Mouse (Mus musculus) CH12.LX (cell line): ENCODE data around the gene Bco2. TPM values are rescaled to one million over a fixed set of nuclear protein-coding genes. Genes with fewer than 3 reads are reported as not detected.

Experiments
- DNase-seq: peaks from one replicate; pipeline ENCODE4 v3.0.0-alpha.2; 2013; ENCODE audit errors: extremely low read depth
- H3K27ac ChIP-seq: 2 replicates; pipeline ENCODE4 v1.5.1; 2012; ENCODE audit warnings: low read depth, mild to moderate bottlenecking, control low read depth, moderate library complexity; ENCODE audit not compliant: insufficient read depth
- H3K27me3 ChIP-seq: replicated peaks from 2 replicates; pipeline ENCODE3; 2012; ENCODE audit warnings: inconsistent platforms
- H3K36me3 ChIP-seq, 2 experiments: replicated peaks in 1 of 2; 2 replicates each; pipeline versions ENCODE3 to v1.6.1; 2012; ENCODE audit warnings: inconsistent platforms in 1 of 2, low read length in 1 of 2, mild to moderate bottlenecking in 1 of 2, mixed read lengths in 1 of 2, moderate library complexity in 1 of 2; ENCODE audit not compliant: control insufficient read depth in 1 of 2, insufficient read depth in 1 of 2
- H3K4me1 ChIP-seq, 2 experiments: 2 replicates each; pipeline ENCODE4 v1.6.1; 2012; ENCODE audit warnings: inconsistent platforms in 1 of 2, moderate library complexity in 1 of 2; ENCODE audit not compliant: insufficient read depth in 2 of 2, control insufficient read depth in 1 of 2
- H3K4me2 ChIP-seq: 2 replicates; pipeline ENCODE4 v1.6.1; 2012; ENCODE audit warnings: low read depth, mild to moderate bottlenecking, control low read depth; ENCODE audit not compliant: poor library complexity, insufficient read depth, severe bottlenecking
- H3K4me3 ChIP-seq, 3 experiments: fragments of 150-350 bp in 1 of 3; sonication (generic) in 1 of 3; replicated peaks in 1 of 3; 2 replicates each; pipeline versions ENCODE3 to v1.5.1; 2011 to 2012; ENCODE audit warnings: low read depth in 2 of 3, low read length in 2 of 3, mild to moderate bottlenecking in 2 of 3, moderate library complexity in 2 of 3, control low read depth in 1 of 3, improper control_type of control experiment in 1 of 3, inconsistent platforms in 1 of 3, mixed read lengths in 1 of 3; ENCODE audit not compliant: poor library complexity in 1 of 3
- H3K79me2 ChIP-seq: replicated peaks from 2 replicates; pipeline ENCODE4 v1.6.1; 2012; ENCODE audit warnings: mild to moderate bottlenecking, moderate library complexity; ENCODE audit not compliant: control insufficient read depth, poor library complexity, insufficient read depth, severe bottlenecking; ENCODE audit errors: extremely low read depth
- H3K9ac ChIP-seq: 2 replicates; pipeline ENCODE4 v1.6.1; 2012; ENCODE audit warnings: low read depth, mild to moderate bottlenecking, control low read depth, moderate library complexity; ENCODE audit not compliant: insufficient read depth
- H3K9me3 ChIP-seq: replicated peaks from 2 replicates; pipeline ENCODE3; 2012; ENCODE audit warnings: low read length, inconsistent platforms, mixed read lengths
- BHLHE40 ChIP-seq: IDR thresholded peaks from 2 replicates; pipeline ENCODE4 v1.6.1; 2011; ENCODE audit warnings: mild to moderate bottlenecking, low read depth, low read length, improper control_type of control experiment
- CHD1 ChIP-seq: IDR thresholded peaks from 2 replicates; pipeline ENCODE4 v1.6.1; 2012; ENCODE audit warnings: low read depth, low read length, improper control_type of control experiment, inconsistent platforms
- EP300 ChIP-seq: IDR thresholded peaks from 2 replicates; pipeline ENCODE4 v1.6.1; 2011; ENCODE audit warnings: low read length, improper control_type of control experiment
- ETS1 ChIP-seq: conservative IDR thresholded peaks from 2 replicates; pipeline ENCODE4 v1.6.1; 2012; ENCODE audit warnings: low read depth, mild to moderate bottlenecking, inconsistent platforms, low read length, improper control_type of control experiment, moderate library complexity
- HCFC1 ChIP-seq: IDR thresholded peaks from 2 replicates; pipeline ENCODE4 v1.6.1; 2012; ENCODE audit warnings: low read depth, mild to moderate bottlenecking, inconsistent platforms, low read length, improper control_type of control experiment
- IRF4 ChIP-seq: IDR thresholded peaks from 2 replicates; pipeline ENCODE4 v1.6.1; 2014; ENCODE audit warnings: low read depth, mild to moderate bottlenecking, inconsistent platforms, low read length, improper control_type of control experiment
- MAFK ChIP-seq: IDR thresholded peaks from 2 replicates; pipeline ENCODE4 v1.6.1; 2011; ENCODE audit warnings: low read length, improper control_type of control experiment; ENCODE audit not compliant: insufficient replicate concordance
- MAX ChIP-seq: IDR thresholded peaks from 2 replicates; pipeline ENCODE4 v1.6.1; 2011; ENCODE audit warnings: low read length, improper control_type of control experiment
- MAZ ChIP-seq: IDR thresholded peaks from 2 replicates; pipeline ENCODE4 v1.6.1; 2012; ENCODE audit warnings: low read depth, mild to moderate bottlenecking, inconsistent platforms, low read length, improper control_type of control experiment, moderate library complexity
- MEF2A ChIP-seq: IDR thresholded peaks from 2 replicates; pipeline ENCODE4 v1.6.1; 2014; ENCODE audit warnings: low read depth, mild to moderate bottlenecking, inconsistent platforms, low read length, improper control_type of control experiment, borderline replicate concordance
- MXI1 ChIP-seq: IDR thresholded peaks from 2 replicates; pipeline ENCODE4 v1.6.1; 2011; ENCODE audit warnings: mild to moderate bottlenecking, low read depth, low read length, improper control_type of control experiment
- MYC ChIP-seq: IDR thresholded peaks from 2 replicates; pipeline ENCODE4 v1.6.1; 2011; ENCODE audit warnings: low read depth, mild to moderate bottlenecking, improper control_type of control experiment, low read length
- PAX5 ChIP-seq: IDR thresholded peaks from 2 replicates; pipeline ENCODE4 v1.6.1; 2012; ENCODE audit warnings: low read length, inconsistent platforms, mixed read lengths
- POLR2A ChIP-seq: IDR thresholded peaks from 2 replicates; pipeline ENCODE4 v1.6.1; 2011; ENCODE audit warnings: low read depth, mild to moderate bottlenecking, improper control_type of control experiment, low read length
- POLR2AphosphoS2 ChIP-seq: IDR thresholded peaks from 2 replicates; pipeline ENCODE4 v1.6.1; 2011; ENCODE audit warnings: low read depth, low read length, improper control_type of control experiment
- SMC3 ChIP-seq: IDR thresholded peaks from 2 replicates; pipeline ENCODE4 v1.6.1; 2011; ENCODE audit warnings: low read depth, low read length, improper control_type of control experiment
- TBP ChIP-seq: conservative IDR thresholded peaks from 2 replicates; pipeline ENCODE4 v1.6.1; 2011; ENCODE audit warnings: low read depth, low read length, improper control_type of control experiment
- UBTF ChIP-seq: IDR thresholded peaks from 2 replicates; pipeline ENCODE4 v1.6.1; 2012; ENCODE audit warnings: low read depth, mild to moderate bottlenecking, inconsistent platforms, low read length, improper control_type of control experiment, moderate library complexity
- USF1 ChIP-seq: IDR thresholded peaks from 2 replicates; pipeline ENCODE4 v1.6.1; 2014; ENCODE audit warnings: low read depth, mild to moderate bottlenecking, inconsistent platforms, low read length, improper control_type of control experiment
- ZC3H11A ChIP-seq: IDR thresholded peaks from 2 replicates; pipeline ENCODE4 v1.6.1; 2012; ENCODE audit warnings: low read depth, mild to moderate bottlenecking, inconsistent platforms, low read length, improper control_type of control experiment
- ZKSCAN1 ChIP-seq: IDR thresholded peaks from 2 replicates; pipeline ENCODE4 v1.6.1; 2012; ENCODE audit warnings: low read depth, inconsistent platforms, low read length, improper control_type of control experiment, borderline replicate concordance
- ZNF384 ChIP-seq: IDR thresholded peaks from 2 replicates; pipeline ENCODE4 v1.6.1; 2012; ENCODE audit warnings: low read depth, low read length, improper control_type of control experiment, inconsistent platforms
- dilution Hi-C: fragments of 300-500 bp; cut with MboI; formaldehyde crosslinking; loops from 2 replicates; pipeline ENCODE4 v1.14.3; 2020; ENCODE audit warnings: low sequenced_read_pairs; ENCODE audit not compliant: extremely low pct_unique_long_range_greater_than_20kb, extremely low pct_ligation_motif_present
- in situ Hi-C: fragments of 300-500 bp; cut with MboI; formaldehyde crosslinking; loops from 3 replicates; pipeline ENCODE4 v1.14.3; 2019; ENCODE audit warnings: low sequenced_read_pairs, low pct_ligation_motif_present, low pct_unique_long_range_greater_than_20kb, mixed read lengths
- polyA plus RNA-seq: library from polyadenylated mRNA; unstranded; fragments of >175 nt; gene quantifications from 2 replicates; pipeline ENCODE4 v1.2.1, GENCODE M21; 2012; ENCODE audit warnings: low read depth; ENCODE audit not compliant: insufficient read length
- total RNA-seq, 2 experiments: library from RNA; depleted of rRNA; stranded (reverse); fragments of 300-350 nt in 1 of 2; fragments of >200 nt in 1 of 2; gene quantifications; 2 replicates each; pipeline ENCODE4 v1.2.3; 2012 to 2014

The Bco2 gene
- total and polyA plus RNA-seq, 3 experiments = 0.68 to 1.2 (median 0.93) TPM

DNA sequence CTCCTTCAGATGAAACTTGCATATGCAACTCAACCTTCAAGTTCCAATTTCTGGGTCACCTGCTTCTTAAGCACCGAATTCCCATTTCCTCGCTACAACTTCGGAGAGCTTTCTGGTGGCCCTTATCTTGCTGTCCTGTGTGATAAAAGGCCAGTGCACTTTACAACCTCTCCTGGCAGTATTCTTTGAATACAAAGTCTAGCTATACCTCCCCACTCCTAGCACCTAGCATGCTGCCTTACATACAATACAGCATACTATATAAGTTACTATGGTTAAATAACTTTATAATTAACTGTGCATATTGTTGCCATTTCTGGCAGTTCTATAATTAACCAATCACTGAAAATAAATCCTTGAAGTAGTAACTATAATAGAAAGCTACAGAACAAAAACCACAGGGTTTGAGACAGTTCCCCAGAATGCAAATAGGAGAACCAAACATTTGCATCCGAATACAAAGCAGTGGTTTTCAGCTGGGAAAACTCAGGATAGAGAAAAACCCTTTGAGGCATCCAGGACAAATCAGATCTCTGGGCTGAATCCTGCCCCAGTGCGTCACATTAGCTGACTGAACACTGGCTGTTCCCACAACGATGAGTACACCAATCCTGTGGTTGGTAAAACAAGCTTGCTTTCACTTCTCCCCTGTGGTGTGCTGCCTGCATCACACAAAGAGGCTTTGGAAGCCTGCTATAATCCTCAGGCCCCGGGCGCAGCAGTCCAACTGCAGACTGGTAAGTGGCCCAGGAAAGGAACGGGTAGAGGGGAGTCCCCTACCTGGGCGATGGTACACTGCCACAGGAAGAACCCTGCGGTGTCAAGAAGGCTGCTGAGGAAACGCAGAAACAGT lies 514 bp downstream of the Bco2 start, which contains the start of gene Il18:
Gene Il18 (plus strand): TSS at position 587 of the 853 bp plus-strand sequence.
- Histone ChIP-seq H3K9ac (peak within 1 kb of the TSS; percentile 39; the same call in 1 of the 2 replicates), H3K4me1 (peaks cover 20 to 39% of the 10 kb centered on the region in 2 experiments), H3K27me3 (peaks cover 3% of the 10 kb centered on the region), H3K79me2 (0 out of 2 replicates have a peak, but pooled peaks cover 2% of the 10 kb centered on the region), H3K4me3 (peak within 1 kb of the TSS in 2 of 3 experiments; percentile 10 to 30), H3K36me3 (no peaks in the 10 kb centered on the region), H3K27ac (peak within 1 kb of the TSS; percentile 54), H3K4me2 (peak within 1 kb of the TSS; percentile 94), H3K9me3 (no peaks in the 10 kb centered on the region)
- TF ChIP-seq MYC = no peak
- TF ChIP-seq BHLHE40 = peak; percentile 67
- TF ChIP-seq POLR2AphosphoS2 = no peak
- no peak for TF ChIP-seq TBP
- peak; percentile 79 for TF ChIP-seq ETS1
- no peak for TF ChIP-seq MXI1
- TF ChIP-seq USF1 = no peak
- TF ChIP-seq MAZ = no peak
- no peak for TF ChIP-seq MAX
- TF ChIP-seq HCFC1 = no peak; the same call in 1 of the 2 replicates
- TF ChIP-seq ZC3H11A = no peak
- TF ChIP-seq EP300 = peak; percentile 55
- no peak for TF ChIP-seq SMC3
- no peak for TF ChIP-seq ZNF384
- no peak; the same call in 1 of the 2 replicates for TF ChIP-seq POLR2A
- TF ChIP-seq UBTF = no peak
- peak; percentile 68; the same call in 1 of the 2 replicates for TF ChIP-seq IRF4
- no peak for TF ChIP-seq ZKSCAN1
- peak; percentile 76 for TF ChIP-seq MEF2A
- TF ChIP-seq CHD1 = no peak
- peak; percentile 39; the same call in 1 of the 2 replicates for TF ChIP-seq MAFK
- TF ChIP-seq PAX5 = no peak
- peak; percentile 87 for DNase-seq
- in situ Hi-C loops (no loop called here), dilution Hi-C loops (no loop called here)
